Mouse (Mus musculus) embryonic facial prominence, embryonic 10.5 days (tissue): ENCODE data around the gene Zfp414. TPM values are rescaled to one million over a fixed set of nuclear protein-coding genes. Genes with fewer than 3 reads are reported as not detected.
"Not testable (repeated sequence)": the region's sequence is repeated elsewhere in the genome, so short reads cannot be mapped to it uniquely, and the experiment has no call there.

Experiments used
- DNase-seq: peaks from one replicate; pipeline ENCODE4 v3.0.0-alpha.2; 2017; ENCODE audit warnings: low spot score
- H3K27ac ChIP-seq: fragments of 300-500 bp; sonication (generic); replicated peaks from 2 replicates; pipeline ENCODE4 v1.5.1; 2016; ENCODE audit warnings: mild to moderate bottlenecking
- H3K27me3 ChIP-seq: fragments of 300-500 bp; sonication (generic); replicated peaks from 2 replicates; pipeline ENCODE4 v1.6.1; 2016; ENCODE audit warnings: low read depth, mild to moderate bottlenecking; ENCODE audit not compliant: poor library complexity, severe bottlenecking
- H3K36me3 ChIP-seq: fragments of 300-500 bp; sonication (generic); replicated peaks from 2 replicates; pipeline ENCODE4 v1.6.1; 2016; ENCODE audit warnings: mild to moderate bottlenecking, moderate library complexity
- H3K4me1 ChIP-seq: fragments of 300-500 bp; sonication (generic); 2 replicates; pipeline ENCODE4 v1.6.1; 2016
- H3K4me3 ChIP-seq: fragments of 300-500 bp; sonication (generic); 2 replicates; pipeline ENCODE4 v1.5.1; 2016; ENCODE audit warnings: mild to moderate bottlenecking, moderate library complexity
- H3K9me3 ChIP-seq: fragments of 300-500 bp; sonication (generic); 2 replicates; pipeline ENCODE4 v1.6.1; 2016; ENCODE audit warnings: mild to moderate bottlenecking
- WGBS: fragments of 180-500 bp; shearing (Covaris S2); methylation state at CpG from one replicate; pipeline ENCODE4 v1.1.7; 2016; 5-methylcytosine and 5-hydroxymethylcytosine counted together
- polyA plus RNA-seq: library from polyadenylated mRNA; unstranded; fragments of >200 nt; fragmentation: Nextera tagmentation; extraction: Ambion mirVana; gene quantifications from 2 replicates; pipeline ENCODE4 v1.2.1, GENCODE M21; 2016

Gene Zfp414
- polyA plus RNA-seq, result 53.4 and 58.1 TPM in 2 replicates

DNA sequence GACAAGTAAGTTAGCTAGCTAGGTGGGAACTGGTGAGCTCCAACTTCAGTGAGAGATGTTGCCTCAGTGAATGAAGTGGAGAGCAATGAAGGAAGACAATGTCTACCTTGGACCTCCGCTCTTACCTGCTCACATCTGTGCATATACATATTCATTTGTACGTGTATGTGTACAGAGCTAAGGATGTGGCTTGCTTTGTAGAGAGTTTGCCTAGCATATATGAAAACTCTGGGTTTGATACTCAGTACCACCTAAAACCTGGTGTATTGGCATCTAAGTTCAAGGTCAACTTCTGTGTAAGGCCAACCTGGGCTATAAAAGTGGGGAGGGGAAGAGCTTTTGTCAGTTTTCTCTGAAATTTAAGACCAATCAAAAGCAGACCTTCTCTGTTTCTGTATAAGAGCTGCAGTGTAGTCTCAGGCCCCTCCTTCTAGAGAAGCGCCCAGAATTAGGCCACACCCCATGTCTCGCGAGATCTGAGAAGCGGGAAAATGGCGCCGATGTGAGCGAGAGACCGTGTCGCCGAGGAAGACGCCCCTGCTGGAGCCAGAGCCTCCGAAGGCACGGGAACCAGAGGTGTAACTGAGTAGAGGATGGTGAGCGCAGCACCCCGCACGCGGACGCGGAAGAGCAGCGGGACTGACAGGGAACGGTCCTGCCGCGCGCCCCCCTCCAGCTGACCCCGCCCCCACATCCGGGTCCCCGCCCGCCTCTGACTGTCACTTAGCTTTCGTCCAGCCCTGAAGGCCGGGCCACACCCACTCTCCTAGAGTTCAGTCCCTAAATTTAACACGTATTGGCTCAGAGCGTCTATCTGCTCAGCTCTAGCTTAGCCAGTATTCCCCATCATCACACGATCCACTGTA, at the start of gene Zfp414:
TSS of gene Zfp414 (plus strand) at position 470 of the 866 bp plus-strand sequence.
- WGBS, result 4% methylated on average over 35 of the region's 35 CpGs
- DNase-seq, result peak; percentile 92
- peak within 1 kb of the TSS; percentile 79 for H3K4me3 ChIP-seq

DNA sequence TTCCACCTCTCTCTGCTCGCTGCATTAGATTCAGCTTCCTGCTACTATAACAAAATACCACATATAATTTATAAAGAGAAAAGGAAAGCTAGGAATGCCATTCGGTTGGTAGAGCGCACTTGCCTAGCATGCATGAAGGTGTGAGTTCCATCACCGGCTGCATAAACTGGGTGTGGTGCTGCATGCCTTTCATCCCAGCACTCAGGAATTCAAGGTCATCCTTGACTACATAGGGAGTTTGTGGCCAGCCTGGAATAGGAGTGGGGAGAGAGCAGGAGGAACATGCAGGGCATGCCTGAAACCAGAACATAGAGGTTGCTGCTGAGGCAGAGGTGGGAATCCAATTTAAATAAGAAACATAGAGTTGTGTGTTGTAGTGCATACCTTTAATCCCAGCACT, 44.8 kb upstream of the Zfp414 start:
- Histone ChIP-seq H3K4me1 (no peaks in the 10 kb centered on the region), H3K27ac (no peak overlapping the region), H3K36me3 (no peaks in the 10 kb centered on the region), H3K4me3 (no peak overlapping the region), H3K27me3 (no peaks in the 10 kb centered on the region), H3K9me3 (no peaks in the 10 kb centered on the region)
- no peak for DNase-seq
- 92% methylated on average over 4 of the region's 4 CpGs for WGBS

More for the DNA sequence above, at the start of gene Zfp414:
- H3K4me1 ChIP-seq, result peaks cover 24% of the 10 kb centered on the region
- no peaks in the 10 kb centered on the region for H3K9me3 ChIP-seq
- H3K27ac ChIP-seq, result peak within 1 kb of the TSS; percentile 99
- H3K27me3 ChIP-seq, result no peaks in the 10 kb centered on the region
- peaks cover 34% of the 10 kb centered on the region for H3K36me3 ChIP-seq

DNA sequence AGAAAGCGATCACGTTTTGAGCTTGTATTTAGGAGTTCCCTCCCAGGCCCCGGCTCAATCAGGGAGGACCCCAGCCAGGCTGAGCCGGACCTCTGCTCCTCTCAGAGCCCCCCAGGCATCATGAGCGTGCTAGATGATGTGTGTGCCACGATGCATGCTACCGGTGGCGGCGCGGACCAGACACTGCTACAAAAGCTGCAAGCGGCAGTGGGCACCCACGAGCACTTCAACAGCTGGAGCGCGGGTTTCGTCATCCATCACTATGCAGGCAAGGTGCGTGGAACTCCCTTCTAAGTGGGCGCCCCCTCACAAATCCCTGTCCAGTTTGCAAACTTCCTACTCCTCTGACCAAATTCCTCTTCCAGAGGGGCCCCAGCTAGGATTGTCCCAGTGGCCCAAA, 42.9 kb upstream of the Zfp414 start:
- 75% methylated on average over 17 of the region's 17 CpGs for WGBS
- H3K4me3 ChIP-seq, result no peak overlapping the region
- DNase-seq, result no peak
- H3K36me3 ChIP-seq, result no peaks in the 10 kb centered on the region
- no peaks in the 10 kb centered on the region for H3K27me3 ChIP-seq
- H3K9me3 ChIP-seq, result no peaks in the 10 kb centered on the region
- H3K27ac ChIP-seq, result no peak overlapping the region
- H3K4me1 ChIP-seq, result no peaks in the 10 kb centered on the region

DNA sequence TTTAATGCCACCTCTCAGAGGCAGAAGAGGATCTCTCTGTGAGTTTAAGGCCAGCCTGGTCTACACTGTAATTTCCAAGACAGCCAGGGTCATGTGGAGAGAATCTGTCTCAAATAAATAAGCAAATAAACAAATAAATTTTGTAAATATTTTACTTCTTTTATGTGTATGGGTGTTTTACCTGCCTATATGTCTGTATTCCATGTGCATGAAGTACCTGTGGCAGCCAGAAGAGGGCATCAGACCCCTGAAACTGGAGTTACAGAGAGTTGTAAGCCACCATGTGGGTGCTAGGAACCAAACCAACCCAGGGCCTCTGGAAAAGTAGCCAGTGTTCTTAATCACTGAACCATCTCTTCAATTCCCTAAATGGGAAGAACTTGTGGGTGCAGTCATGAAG, 31.6 kb upstream of the Zfp414 start:
- peaks cover 10% of the 10 kb centered on the region for H3K9me3 ChIP-seq
- no peak for DNase-seq

DNA sequence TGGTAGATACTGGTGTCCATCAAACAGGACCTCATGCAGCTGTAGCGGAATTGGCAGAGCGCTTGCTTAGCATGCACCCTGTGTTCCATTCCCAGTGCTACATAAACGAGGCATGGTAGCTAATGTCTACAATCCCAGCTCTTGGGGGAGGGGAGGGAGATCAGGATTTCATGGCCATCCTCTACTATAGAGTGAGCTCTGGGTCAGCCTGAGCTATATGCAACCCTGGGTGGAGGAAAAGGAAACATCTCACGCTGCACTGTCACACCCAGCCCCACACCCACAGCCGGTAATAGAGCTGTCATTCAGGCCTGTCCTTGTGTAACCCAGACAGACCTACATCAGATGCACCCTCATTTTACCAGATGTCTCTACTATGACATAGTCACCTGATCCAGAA, 30.4 kb upstream of the Zfp414 start:
- peaks cover 10% of the 10 kb centered on the region for H3K9me3 ChIP-seq
- no peak overlapping the region for H3K27ac ChIP-seq
- no peaks in the 10 kb centered on the region for H3K4me1 ChIP-seq
- 91% methylated on average over 5 of the region's 5 CpGs for WGBS
- no peaks in the 10 kb centered on the region for H3K27me3 ChIP-seq
- H3K36me3 ChIP-seq, result no peaks in the 10 kb centered on the region
- no peak overlapping the region for H3K4me3 ChIP-seq
- DNase-seq, result no peak

More for the DNA sequence above, 31.6 kb upstream of the Zfp414 start:
- Histone ChIP-seq H3K27me3 (no peaks in the 10 kb centered on the region), H3K4me3 (no peak overlapping the region), H3K4me1 (no peaks in the 10 kb centered on the region), H3K27ac (no peak overlapping the region), H3K36me3 (no peaks in the 10 kb centered on the region)

DNA sequence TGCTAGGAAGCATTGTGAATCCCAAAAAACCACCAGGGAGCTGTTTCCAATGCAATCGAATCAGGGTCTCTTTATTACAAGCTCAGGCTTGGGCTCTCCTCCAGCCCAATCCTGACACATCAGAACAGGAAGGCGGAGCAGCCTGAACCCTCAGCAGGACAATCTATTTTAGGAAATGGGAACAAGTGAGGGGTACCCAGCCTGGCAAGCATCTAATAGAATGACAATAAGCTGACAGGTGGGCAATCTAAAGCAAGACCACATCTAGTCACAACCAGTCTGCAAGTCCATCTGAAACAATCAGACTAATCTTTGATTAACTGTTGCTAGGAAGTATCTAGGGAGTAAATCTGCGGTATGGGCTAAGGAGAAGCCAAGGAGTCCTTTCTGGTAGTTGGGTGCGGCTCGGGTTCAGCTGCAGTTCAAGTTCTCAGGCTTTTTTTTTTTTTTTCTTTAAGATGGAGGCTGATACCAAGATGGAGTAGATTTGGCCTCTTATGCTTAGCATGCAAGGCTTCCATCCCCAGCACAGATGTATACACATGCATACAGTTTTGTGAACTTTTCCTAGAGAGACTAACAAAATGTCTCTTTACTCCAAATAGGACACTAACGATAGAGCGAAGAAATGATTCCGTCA, 28.9 kb upstream of the Zfp414 start:
- H3K27me3 ChIP-seq, result no peaks in the 10 kb centered on the region
- peaks cover 10% of the 10 kb centered on the region for H3K9me3 ChIP-seq
- DNase-seq, result no peak
- no peak overlapping the region for H3K27ac ChIP-seq
- WGBS, result 88% methylated on average over 8 of the region's 8 CpGs
- no peaks in the 10 kb centered on the region for H3K36me3 ChIP-seq
- H3K4me3 ChIP-seq, result no peak overlapping the region
- H3K4me1 ChIP-seq, result no peaks in the 10 kb centered on the region

DNA sequence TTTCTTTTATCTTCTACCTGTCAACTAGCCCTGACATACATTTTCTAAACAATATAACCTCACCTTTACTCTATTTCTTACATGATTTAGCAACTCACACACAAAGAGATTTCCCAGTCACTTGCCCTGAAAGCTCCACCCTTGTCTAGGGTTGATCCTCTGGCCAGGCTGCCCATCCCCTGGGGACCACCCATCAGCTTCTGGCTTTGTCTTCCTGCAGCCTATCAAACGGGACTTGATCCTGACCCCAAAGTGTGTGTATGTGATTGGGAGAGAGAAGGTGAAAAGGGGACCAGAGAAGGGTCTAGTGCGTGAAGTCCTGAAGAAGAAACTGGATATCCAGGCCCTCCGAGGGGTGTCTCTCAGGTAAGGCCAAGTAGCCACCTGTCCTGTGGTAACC, 28.1 kb upstream of the Zfp414 start:
- H3K4me3 ChIP-seq, result no peak overlapping the region
- DNase-seq, result no peak
- 77% methylated on average over 3 of the region's 3 CpGs for WGBS
- H3K36me3 ChIP-seq, result no peaks in the 10 kb centered on the region
- H3K27me3 ChIP-seq, result no peaks in the 10 kb centered on the region
- peaks cover 10% of the 10 kb centered on the region for H3K9me3 ChIP-seq
- no peak overlapping the region for H3K27ac ChIP-seq
- no peaks in the 10 kb centered on the region for H3K4me1 ChIP-seq

DNA sequence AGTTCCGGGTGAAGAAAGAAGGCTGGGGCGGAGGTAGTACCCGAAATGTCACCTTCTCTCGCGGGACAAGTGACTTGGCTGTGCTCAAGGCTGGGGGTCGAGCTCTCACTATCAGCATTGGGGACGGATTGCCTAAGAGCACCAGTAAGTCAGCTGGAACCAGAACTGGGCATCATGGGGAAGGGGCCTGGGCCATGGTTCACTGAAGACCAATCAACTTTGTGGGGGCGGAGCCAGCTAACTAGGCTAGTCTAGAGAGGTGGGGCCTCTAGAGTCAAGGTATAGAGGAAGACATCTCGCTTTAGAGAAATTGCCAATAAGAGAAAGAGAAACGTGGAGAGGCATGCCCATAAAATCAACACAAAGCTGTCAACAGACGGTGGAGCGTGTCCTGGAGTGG, 26.9 kb upstream of the Zfp414 start:
- Histone ChIP-seq H3K36me3 (no peaks in the 10 kb centered on the region), H3K4me3 (no peak overlapping the region), H3K4me1 (no peaks in the 10 kb centered on the region), H3K27me3 (no peaks in the 10 kb centered on the region), H3K27ac (no peak overlapping the region), H3K9me3 (peaks cover 10% of the 10 kb centered on the region)
- 83% methylated on average over 12 of the region's 12 CpGs for WGBS
- DNase-seq, result no peak

DNA sequence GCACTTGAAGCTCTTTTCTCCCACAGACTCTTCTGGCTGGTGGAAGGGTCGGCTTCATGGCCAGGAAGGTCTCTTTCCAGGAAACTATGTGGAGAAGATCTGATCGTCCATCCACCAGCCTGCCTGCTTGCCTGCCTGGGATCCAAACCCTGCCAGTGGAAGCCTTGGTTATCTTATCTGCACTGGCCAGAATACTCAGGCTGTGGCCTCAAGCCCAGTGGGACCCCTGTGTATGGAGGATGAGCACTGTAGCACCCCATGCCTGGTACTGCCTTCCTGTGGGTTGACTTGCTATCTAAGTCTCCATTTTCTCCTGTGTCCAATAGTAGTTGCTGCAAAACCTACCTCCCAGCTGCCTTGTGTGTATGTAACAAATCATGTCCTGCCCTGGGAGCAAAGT, 21.6 kb upstream of the Zfp414 start:
- DNase-seq, result no peak
- Histone ChIP-seq H3K36me3 (no peaks in the 10 kb centered on the region), H3K27me3 (no peaks in the 10 kb centered on the region), H3K9me3 (no peaks in the 10 kb centered on the region), H3K4me3 (no peak overlapping the region), H3K4me1 (no peaks in the 10 kb centered on the region), H3K27ac (no peak overlapping the region)
- WGBS, result 81% methylated on average over 2 of the region's 2 CpGs

DNA sequence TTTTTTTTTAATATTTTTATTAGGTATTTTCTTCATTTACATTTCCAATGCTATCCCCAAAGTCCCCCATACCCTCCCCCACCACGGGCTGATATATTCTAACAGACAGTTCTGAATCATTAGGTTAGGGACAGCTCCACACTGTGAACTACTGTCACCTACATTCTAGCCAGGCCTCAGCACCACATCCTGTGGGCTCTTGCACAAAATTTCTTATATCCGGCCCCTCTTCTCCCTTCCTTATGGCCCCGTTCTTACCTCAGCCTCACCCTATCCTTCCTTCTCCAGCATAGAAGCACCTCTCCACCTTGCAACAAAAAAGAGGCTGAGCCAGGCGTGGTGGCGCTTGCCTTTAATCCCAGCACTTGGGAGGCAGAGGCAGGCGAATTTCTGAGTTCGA, 18.3 kb upstream of the Zfp414 start:
- WGBS, result 89% methylated on average over 7 of the region's 7 CpGs
- Histone ChIP-seq H3K27me3 (no peaks in the 10 kb centered on the region), H3K4me1 (no peaks in the 10 kb centered on the region), H3K9me3 (no peaks in the 10 kb centered on the region), H3K36me3 (no peaks in the 10 kb centered on the region), H3K4me3 (no peak overlapping the region), H3K27ac (no peak overlapping the region)
- no peak for DNase-seq

DNA sequence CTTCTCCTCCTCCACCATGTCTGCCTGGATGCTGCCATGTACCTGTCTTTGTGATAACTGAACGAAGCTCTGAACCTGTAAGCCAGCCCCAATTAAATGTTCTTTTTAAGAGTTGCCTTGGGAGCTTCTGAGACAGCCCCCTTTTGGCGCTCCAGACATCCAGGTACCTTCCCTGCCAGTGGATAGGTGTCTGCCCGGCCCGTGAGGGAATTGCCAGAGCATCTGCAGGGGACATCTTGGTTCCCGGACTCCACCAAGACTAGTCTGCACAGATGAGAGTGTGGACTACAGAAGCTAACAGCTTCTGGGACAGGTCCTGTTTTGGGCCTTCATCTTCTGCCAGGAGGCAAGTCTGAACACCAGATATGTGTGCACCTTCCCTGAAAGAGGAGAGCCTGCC, 15.2 kb upstream of the Zfp414 start:
- not testable (repeated sequence) for DNase-seq, H3K4me1 ChIP-seq, H3K4me3 ChIP-seq, H3K27me3 ChIP-seq, H3K27ac ChIP-seq, H3K9me3 ChIP-seq, H3K36me3 ChIP-seq
- WGBS, result 88% methylated on average over 5 of the region's 5 CpGs

DNA sequence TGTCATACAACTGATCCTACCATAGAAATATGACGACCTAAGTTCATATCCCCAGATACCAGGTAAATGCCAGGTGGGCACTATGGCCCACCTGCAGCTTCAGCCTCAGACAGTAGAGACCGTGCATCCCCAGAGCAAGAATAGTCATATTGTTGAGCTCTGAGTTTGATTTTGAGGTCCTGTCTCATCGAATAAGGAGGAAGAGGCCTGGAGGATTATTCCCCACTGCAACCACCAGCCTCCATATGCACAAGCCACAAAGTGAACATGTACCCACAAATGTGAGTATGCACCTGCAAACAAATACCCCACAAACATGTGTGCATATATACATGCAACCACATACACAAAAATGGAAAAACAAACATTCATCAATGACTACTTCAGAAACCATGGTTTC, 1.6 kb upstream of the Zfp414 start:
- no peaks in the 10 kb centered on the region for H3K9me3 ChIP-seq
- no peak overlapping the region for H3K4me3 ChIP-seq
- no peak overlapping the region for H3K27ac ChIP-seq
- peaks cover 21% of the 10 kb centered on the region for H3K36me3 ChIP-seq
- no peak for DNase-seq
- H3K4me1 ChIP-seq, result peaks cover 24% of the 10 kb centered on the region
- 92% methylated on average over 3 of the region's 3 CpGs for WGBS
- H3K27me3 ChIP-seq, result no peaks in the 10 kb centered on the region

DNA sequence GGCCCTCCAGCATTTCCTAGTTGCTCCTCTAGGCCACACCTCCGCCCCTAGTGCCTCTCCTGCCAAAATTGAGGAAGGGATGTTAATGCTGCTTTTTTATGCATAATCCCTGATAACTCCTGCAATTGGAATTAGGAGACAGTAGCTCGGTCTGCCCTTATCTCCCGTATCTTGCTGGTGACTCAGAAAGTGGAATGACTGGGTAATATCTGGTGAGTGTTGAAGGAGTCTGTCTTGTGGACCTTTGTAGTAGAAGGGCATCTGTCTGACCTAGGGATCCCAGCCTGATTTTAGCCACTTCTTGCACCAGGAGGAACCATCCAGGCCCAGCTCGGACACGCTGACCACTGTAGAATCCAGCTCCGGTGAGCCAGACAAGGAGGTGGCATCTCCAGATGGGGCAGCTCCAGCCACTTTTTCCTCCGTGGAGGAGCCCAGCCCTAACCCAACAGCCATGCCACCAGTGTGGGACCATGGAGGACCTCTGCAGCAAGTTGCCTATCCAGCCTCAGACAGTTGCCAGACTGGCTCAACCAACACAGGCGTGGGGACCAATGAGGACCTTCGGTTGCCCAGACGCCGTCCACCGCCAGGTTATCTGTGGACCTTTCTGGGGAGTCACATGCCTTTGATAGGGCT, 716 bp downstream of the Zfp414 start:
- DNase-seq, result no peak
- Histone ChIP-seq H3K36me3 (peaks cover 41% of the 10 kb centered on the region), H3K9me3 (no peaks in the 10 kb centered on the region), H3K4me3 (peak overlapping the region; percentile 79), H3K27ac (peak overlapping the region; percentile 99), H3K4me1 (peaks cover 24% of the 10 kb centered on the region), H3K27me3 (no peaks in the 10 kb centered on the region)
- WGBS, result 76% methylated on average over 12 of the region's 12 CpGs
